Mouse (Mus musculus) embryonic fibroblast, embryonic 13.5 days (primary cell): Measurements from ENCODE around the gene Cdh24. TPM values are rescaled to one million over a fixed set of nuclear protein-coding genes. Genes with fewer than 3 reads are reported as not detected.
A peak's percentile ranks its signal among the peaks of the same experiment; 100 is the strongest.

Experiments used
- H3K27ac ChIP-seq: 2 replicates; pipeline ENCODE4 v1.5.1; 2012; ENCODE audit warnings: low read length, control low read depth, inconsistent platforms; ENCODE audit not compliant: insufficient read depth
- H3K4me1 ChIP-seq: 2 replicates; pipeline ENCODE4 v1.6.1; 2011; ENCODE audit warnings: low read length; ENCODE audit not compliant: control insufficient read depth, insufficient read depth
- H3K4me3 ChIP-seq: 2 replicates; pipeline ENCODE4 v1.5.1; 2011; ENCODE audit warnings: mild to moderate bottlenecking, control low read depth, low read length; ENCODE audit not compliant: insufficient read depth
- CTCF ChIP-seq: IDR thresholded peaks from 2 replicates; pipeline ENCODE4 v1.5.1; 2011; ENCODE audit warnings: mild to moderate bottlenecking, control low read depth, low read length, moderate library complexity, borderline replicate concordance; ENCODE audit not compliant: insufficient read depth
- POLR2A ChIP-seq: IDR thresholded peaks from 2 replicates; pipeline ENCODE4 v1.6.1; 2011; ENCODE audit warnings: low read depth, mild to moderate bottlenecking, control low read depth, low read length, moderate library complexity
- polyA plus RNA-seq: library from polyadenylated mRNA; stranded (reverse); fragments of >200 nt; gene quantifications from 2 replicates; pipeline ENCODE4 v1.2.4, GENCODE M21; 2011; ENCODE audit warnings: low read depth; ENCODE audit not compliant: missing spikeins, insufficient read length

The Cdh24 gene
- polyA plus RNA-seq, 1 experiment: 5.3 TPM

GRCm38 (mm10) chr14:54664477-54665222, 23.5 kb upstream of the Cdh24 start:
- H3K4me3 ChIP-seq: no peak overlapping the region
- no peaks in the 10 kb centered on the region for H3K4me1 ChIP-seq
- no peak overlapping the region for H3K27ac ChIP-seq
- no peak for TF ChIP-seq CTCF
- TF ChIP-seq POLR2A: no peak

- TF ChIP-seq CTCF: no peak
- no peak for TF ChIP-seq POLR2A
These were observed 18.8 kb upstream of the Cdh24 start for GRCm38 (mm10) chr14:54660009-54660408.

GRCm38 (mm10) chr14:54653496-54653895, 12.3 kb upstream of the Cdh24 start:
- peak overlapping the region; percentile 77 for H3K4me3 ChIP-seq
- H3K4me1 ChIP-seq: peaks cover 3% of the 10 kb centered on the region; the same call in 1 of the 2 replicates
- no peak for TF ChIP-seq CTCF
- TF ChIP-seq POLR2A: peak; percentile 95
- H3K27ac ChIP-seq: peak overlapping the region; percentile 64

More at GRCm38 (mm10) chr14:54660009-54660408, 18.8 kb upstream of the Cdh24 start:
- Histone ChIP-seq H3K4me3 (no peak overlapping the region), H3K4me1 (no peaks in the 10 kb centered on the region), H3K27ac (no peak overlapping the region)

DNA sequence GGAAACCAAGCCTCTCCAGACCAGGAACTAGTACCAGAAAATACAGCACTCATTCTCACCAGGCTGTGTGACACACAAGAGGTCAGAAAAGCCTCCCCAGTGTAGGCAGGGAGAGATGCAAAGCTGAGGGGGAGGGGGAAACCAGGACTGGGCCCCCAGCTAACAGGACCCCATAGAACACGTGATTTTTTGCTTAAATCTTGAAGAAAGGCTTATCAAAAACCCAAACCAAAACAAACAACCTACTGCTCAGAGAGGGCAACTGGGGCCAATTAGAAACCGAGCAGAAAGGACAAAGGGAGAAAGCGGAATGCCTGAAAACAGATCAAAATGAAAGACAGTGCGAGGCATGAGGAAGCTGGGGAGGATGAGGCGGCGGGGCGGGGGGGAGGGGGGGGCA, 11.6 kb upstream of the Cdh24 start:
- Histone ChIP-seq H3K27ac (peak overlapping the region; percentile 14; the same call in 1 of the 2 replicates), H3K4me3 (peak overlapping the region; percentile 77), H3K4me1 (peaks cover 3% of the 10 kb centered on the region; the same call in 1 of the 2 replicates)
- TF ChIP-seq CTCF: no peak
- TF ChIP-seq POLR2A: no peak

DNA sequence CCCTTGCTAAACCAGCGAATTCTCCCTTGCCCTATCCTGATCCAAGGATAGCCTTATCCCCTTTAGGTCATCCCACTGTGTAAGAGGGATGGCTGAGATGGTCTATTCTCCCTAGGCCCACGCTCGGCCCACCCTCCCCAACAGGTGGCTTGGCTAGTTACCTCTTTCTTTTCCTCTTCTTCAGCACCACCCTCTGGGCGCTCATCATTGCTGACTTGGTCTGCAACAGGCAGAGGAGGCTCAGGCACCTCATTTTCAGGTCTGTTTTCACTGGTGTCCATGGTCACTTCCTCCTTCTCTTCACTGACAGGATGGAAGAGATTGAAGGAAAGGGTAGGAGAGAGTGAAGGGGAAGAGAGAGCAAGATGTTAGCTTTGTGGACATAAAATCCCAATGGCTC, 10.4 kb upstream of the Cdh24 start:
- H3K4me3 ChIP-seq: 0 out of 2 replicates have a peak overlapping the region, but pooled peaks have one; percentile 3

GRCm38 (mm10) chr14:54650621-54651454, 9.7 kb upstream of the Cdh24 start:
- no peak for TF ChIP-seq POLR2A
- peak; percentile 38; the same call in 1 of the 2 replicates for TF ChIP-seq CTCF
- Histone ChIP-seq H3K4me1 (peaks cover 3% of the 10 kb centered on the region; the same call in 1 of the 2 replicates), H3K4me3 (no peak overlapping the region), H3K27ac (no peak overlapping the region)

More for the DNA sequence above, 10.4 kb upstream of the Cdh24 start:
- no peak for TF ChIP-seq POLR2A
- no peak for TF ChIP-seq CTCF
- peaks cover 3% of the 10 kb centered on the region; the same call in 1 of the 2 replicates for H3K4me1 ChIP-seq
- no peak overlapping the region for H3K27ac ChIP-seq

DNA sequence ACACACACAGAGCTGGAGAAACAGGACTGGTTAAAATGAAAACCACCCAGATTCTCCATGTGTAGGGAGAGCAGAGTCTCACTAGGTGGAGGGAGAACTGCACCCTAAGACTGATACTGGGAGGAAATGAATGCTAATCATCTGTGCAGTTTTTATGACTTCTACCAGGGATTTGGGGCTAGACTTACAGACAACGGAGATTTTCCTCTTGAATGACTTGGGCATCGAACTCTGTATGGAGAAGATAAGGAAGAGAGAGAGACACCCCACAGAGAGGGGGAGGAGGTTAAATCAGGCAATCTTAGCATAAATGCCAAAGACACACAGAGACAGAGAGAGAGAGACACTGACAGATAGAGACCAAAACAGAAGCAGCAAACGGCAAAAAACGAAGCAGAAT, 6.7 kb upstream of the Cdh24 start:
- no peak overlapping the region for H3K4me3 ChIP-seq
- no peak for TF ChIP-seq CTCF
- no peak overlapping the region for H3K27ac ChIP-seq
- peaks cover 4% of the 10 kb centered on the region for H3K4me1 ChIP-seq

- no peak for TF ChIP-seq POLR2A
- TF ChIP-seq CTCF: no peak
- no peak overlapping the region for H3K27ac ChIP-seq
- H3K4me3 ChIP-seq: no peak overlapping the region
- H3K4me1 ChIP-seq: peaks cover 4% of the 10 kb centered on the region; the same call in 1 of the 2 replicates
These were observed 5.9 kb upstream of the Cdh24 start for GRCm38 (mm10) chr14:54646898-54647636.

- peaks cover 4% of the 10 kb centered on the region; the same call in 1 of the 2 replicates for H3K4me1 ChIP-seq
- TF ChIP-seq POLR2A: no peak
- TF ChIP-seq CTCF: no peak
- H3K4me3 ChIP-seq: no peak overlapping the region
- no peak overlapping the region for H3K27ac ChIP-seq
These were observed 5.3 kb upstream of the Cdh24 start for GRCm38 (mm10) chr14:54646455-54646854.
